Mouse (Mus musculus) embryonic fibroblast, embryonic 13.5 days (primary cell): ENCODE measurements at regions not wholly inside any gene's neighbourhood (a gene's known extent, or its start where the extent isn't known, plus 50 kb on each side); places are given as distances from the start of the nearest gene placed in this dataset.

Experiments used
- CTCF ChIP-seq: IDR thresholded peaks from 2 replicates; pipeline ENCODE4 v1.5.1; 2011; ENCODE audit warnings: mild to moderate bottlenecking, control low read depth, low read length, moderate library complexity, borderline replicate concordance; ENCODE audit not compliant: insufficient read depth
- POLR2A ChIP-seq: IDR thresholded peaks from 2 replicates; pipeline ENCODE4 v1.6.1; 2011; ENCODE audit warnings: low read depth, mild to moderate bottlenecking, control low read depth, low read length, moderate library complexity

GRCm38 (mm10) chr2:117868857-117869256 is 242.8 kb upstream of the Thbs1 start:
- TF ChIP-seq CTCF (no peak), POLR2A (no peak)
